Mouse (Mus musculus) spleen, adult 2 months (tissue): ENCODE data around the gene Kctd19. TPM values are rescaled to one million over a fixed set of nuclear protein-coding genes. Genes with fewer than 3 reads are reported as not detected.

Source experiments
- DNase-seq, 2 experiments: peaks; one replicate each; pipeline versions ENCODE4 v3.0.0 to v3.0.0-alpha.2; 2012 to 2021; ENCODE audit warnings: low spot score in 2 of 2, low read depth in 1 of 2
- H3K27ac ChIP-seq: fragments of 200-500 bp; 2 replicates; pipeline ENCODE4 v1.5.1; 2012; ENCODE audit warnings: low read length, inconsistent platforms; ENCODE audit not compliant: insufficient read depth
- H3K27me3 ChIP-seq: fragments of 200-500 bp; 2 replicates; pipeline ENCODE4 v1.6.1; 2012; ENCODE audit warnings: mild to moderate bottlenecking, moderate library complexity, low read length, inconsistent platforms; ENCODE audit not compliant: control insufficient read depth, insufficient read depth
- H3K36me3 ChIP-seq: fragments of 200-500 bp; 2 replicates; pipeline ENCODE4 v1.6.1; 2012; ENCODE audit warnings: mild to moderate bottlenecking, low read length, inconsistent platforms; ENCODE audit not compliant: control insufficient read depth, insufficient read depth
- H3K4me1 ChIP-seq: fragments of 200-500 bp; 2 replicates; pipeline ENCODE4 v1.6.1; 2011; ENCODE audit warnings: inconsistent platforms; ENCODE audit not compliant: control insufficient read depth, insufficient read depth, insufficient read length
- H3K4me3 ChIP-seq: fragments of 200-500 bp; 2 replicates; pipeline ENCODE4 v1.5.1; 2011; ENCODE audit warnings: mild to moderate bottlenecking, inconsistent platforms; ENCODE audit not compliant: insufficient read depth, insufficient read length; ENCODE audit errors: extremely low read depth
- CTCF ChIP-seq: fragments of 200-500 bp; IDR thresholded peaks from 2 replicates; pipeline ENCODE4 v1.5.1; 2011; ENCODE audit warnings: mild to moderate bottlenecking, inconsistent platforms; ENCODE audit not compliant: insufficient read depth, insufficient read length, insufficient replicate concordance; ENCODE audit errors: extremely low read depth
- POLR2A ChIP-seq: fragments of 200-500 bp; IDR thresholded peaks from 2 replicates; pipeline ENCODE4 v1.6.1; 2011; ENCODE audit warnings: low read depth, low read length, inconsistent platforms
- WGBS: fragments of 180-500 bp; shearing (Covaris S2); methylation state at CpG from one replicate; pipeline ENCODE4 v1.1.7; 2018; 5-methylcytosine and 5-hydroxymethylcytosine counted together
- polyA plus RNA-seq: library from polyadenylated mRNA; depleted of rRNA; stranded (reverse); fragments of >200 nt; gene quantifications from 2 replicates; pipeline ENCODE4 v1.2.3, GENCODE M21; 2012

Gene Kctd19
- polyA plus RNA-seq, 1 experiment, result 0.62 TPM

GRCm38 (mm10) chr8:105448596-105448995 lies 35.3 kb upstream of the Kctd19 start:
- H3K27ac ChIP-seq, result no peak overlapping the region
- WGBS, result 84% methylated on average over 5 of the region's 5 CpGs
- no peak overlapping the region for H3K4me3 ChIP-seq

GRCm38 (mm10) chr8:105448188-105448587 lies 34.9 kb upstream of the Kctd19 start:
- no peak overlapping the region for H3K4me3 ChIP-seq
- no peaks in the 10 kb centered on the region for H3K27me3 ChIP-seq
- no peaks in the 10 kb centered on the region for H3K4me1 ChIP-seq
- DNase-seq, result no peak
- H3K36me3 ChIP-seq, result no peaks in the 10 kb centered on the region
- no peak for TF ChIP-seq CTCF
- TF ChIP-seq POLR2A, result no peak
- no peak overlapping the region for H3K27ac ChIP-seq
- WGBS, result 77% methylated on average over 3 of the region's 3 CpGs

More at GRCm38 (mm10) chr8:105448596-105448995, 35.3 kb upstream of the Kctd19 start:
- no peaks in the 10 kb centered on the region for H3K4me1 ChIP-seq
- TF ChIP-seq CTCF (no peak), POLR2A (no peak)
- no peaks in the 10 kb centered on the region for H3K27me3 ChIP-seq
- H3K36me3 ChIP-seq, result no peaks in the 10 kb centered on the region
- DNase-seq, result no peak

DNA sequence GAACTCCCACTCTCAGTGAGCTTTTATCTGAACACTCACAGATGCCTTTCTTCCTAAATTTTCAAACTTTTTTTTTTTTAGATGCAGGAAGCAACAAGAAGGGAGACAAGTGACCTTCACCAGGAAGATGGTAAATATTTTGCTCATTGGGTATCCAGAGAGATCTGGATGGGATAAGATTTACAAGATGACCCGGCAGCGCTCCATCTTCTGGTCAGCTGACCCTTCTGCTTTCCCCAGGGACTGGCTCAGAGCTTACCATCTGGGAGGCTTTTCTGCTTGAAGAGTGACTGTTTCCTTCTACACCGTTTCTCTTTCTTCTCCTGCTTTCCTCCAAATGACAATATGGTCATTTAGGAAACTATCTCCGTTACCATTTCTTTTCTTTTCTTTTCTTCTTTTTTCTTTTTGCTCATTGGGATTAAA lies 32.8 kb upstream of the Kctd19 start:
- H3K27me3 ChIP-seq, result no peaks in the 10 kb centered on the region
- H3K27ac ChIP-seq, result no peak overlapping the region
- H3K4me3 ChIP-seq, result no peak overlapping the region
- 62% methylated on average over 4 of the region's 4 CpGs for WGBS
- H3K36me3 ChIP-seq, result no peaks in the 10 kb centered on the region
- H3K4me1 ChIP-seq, result no peaks in the 10 kb centered on the region
- TF ChIP-seq POLR2A (no peak), CTCF (no peak)
- DNase-seq, result no peak

- Histone ChIP-seq H3K27ac (no peak overlapping the region), H3K27me3 (no peaks in the 10 kb centered on the region), H3K4me1 (no peaks in the 10 kb centered on the region), H3K4me3 (no peak overlapping the region), H3K36me3 (no peaks in the 10 kb centered on the region)
- DNase-seq, result no peak
- TF ChIP-seq POLR2A (no peak), CTCF (no peak)
- WGBS, result 67% methylated on average over 11 of the region's 11 CpGs
Observed at GRCm38 (mm10) chr8:105445296-105446126, 32.2 kb upstream of the Kctd19 start.

GRCm38 (mm10) chr8:105442661-105443060 lies 29.4 kb upstream of the Kctd19 start:
- H3K36me3 ChIP-seq, result no peaks in the 10 kb centered on the region
- no peak overlapping the region for H3K4me3 ChIP-seq
- no peak overlapping the region for H3K27ac ChIP-seq
- H3K4me1 ChIP-seq, result no peaks in the 10 kb centered on the region
- TF ChIP-seq POLR2A, result no peak
- TF ChIP-seq CTCF, result no peak
- no peak for DNase-seq
- WGBS, result 90% methylated on average over 5 of the region's 5 CpGs
- no peaks in the 10 kb centered on the region for H3K27me3 ChIP-seq

DNA sequence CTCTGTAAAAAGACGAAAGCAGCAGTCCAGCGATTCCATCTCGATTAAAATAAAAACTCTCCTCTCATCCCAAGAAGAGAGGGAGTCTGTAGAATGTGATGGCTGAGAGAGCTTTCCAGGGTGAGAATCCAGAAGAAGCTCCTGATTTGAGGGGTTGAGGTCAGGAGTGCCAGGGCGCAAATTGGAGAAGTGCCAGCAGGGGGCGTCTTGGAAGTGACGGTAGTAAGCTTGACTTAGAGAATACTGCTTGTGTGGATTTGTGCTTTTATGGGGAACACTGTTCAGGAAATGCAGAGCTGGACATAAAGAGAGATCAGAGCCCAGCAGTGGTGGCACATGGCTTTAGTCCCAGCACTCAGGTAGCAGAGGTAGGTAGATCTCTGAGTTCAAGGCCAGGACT lies 28.1 kb upstream of the Kctd19 start:
- peak in 1 of 2 experiments; percentile 13 for DNase-seq

GRCm38 (mm10) chr8:105438865-105439264 lies 25.6 kb upstream of the Kctd19 start:
- 75% methylated on average over 5 of the region's 5 CpGs for WGBS
- Histone ChIP-seq H3K27ac (no peak overlapping the region), H3K36me3 (no peaks in the 10 kb centered on the region), H3K27me3 (no peaks in the 10 kb centered on the region), H3K4me3 (no peak overlapping the region), H3K4me1 (no peaks in the 10 kb centered on the region)
- TF ChIP-seq POLR2A (no peak), CTCF (no peak)
- DNase-seq, result no peak

More for the DNA sequence above, 28.1 kb upstream of the Kctd19 start:
- no peak overlapping the region for H3K27ac ChIP-seq
- no peaks in the 10 kb centered on the region for H3K4me1 ChIP-seq
- 11% methylated on average over 6 of the region's 6 CpGs for WGBS
- peak; percentile 26; the same call in 1 of the 2 replicates for TF ChIP-seq CTCF
- TF ChIP-seq POLR2A, result no peak
- H3K36me3 ChIP-seq, result no peaks in the 10 kb centered on the region
- H3K27me3 ChIP-seq, result no peaks in the 10 kb centered on the region
- no peak overlapping the region for H3K4me3 ChIP-seq
